Mouse (Mus musculus): ENCODE measurements around the gene Fgfbp3. TPM values are rescaled to one million over a fixed set of nuclear protein-coding genes. Genes with fewer than 3 reads are reported as not detected.
"Not testable (repeated sequence)": the region's sequence is repeated elsewhere in the genome, so short reads cannot be mapped to it uniquely, and the experiment has no call there.

The Fgfbp3 gene
- total RNA-seq (2022) = 1 to 10 TPM; 4.2 to 6.3 (median 5.3) TPM

DNA sequence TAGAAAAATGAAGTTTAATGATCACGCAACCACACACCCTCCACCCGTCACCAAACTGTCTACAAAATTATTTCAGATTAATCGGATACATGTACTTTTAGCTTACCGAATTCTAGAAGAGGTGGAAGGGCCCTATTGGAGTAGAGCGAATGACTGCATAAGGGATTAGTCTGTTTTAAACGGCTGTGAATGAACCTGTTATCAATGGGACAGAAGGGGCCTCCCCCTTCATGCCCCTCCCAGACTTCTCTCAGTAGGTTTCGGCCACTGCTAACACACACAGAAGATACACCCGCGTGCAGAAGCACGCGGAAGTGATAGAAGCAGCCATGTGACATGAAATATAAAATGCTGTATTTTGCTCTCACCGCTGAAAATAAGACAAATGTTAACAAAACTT, at the start of gene Fgfbp3:
Gene Fgfbp3, minus strand, starts transcription at position 150 of the 400 bp plus-strand sequence.
- DNase-seq = no peak

DNA sequence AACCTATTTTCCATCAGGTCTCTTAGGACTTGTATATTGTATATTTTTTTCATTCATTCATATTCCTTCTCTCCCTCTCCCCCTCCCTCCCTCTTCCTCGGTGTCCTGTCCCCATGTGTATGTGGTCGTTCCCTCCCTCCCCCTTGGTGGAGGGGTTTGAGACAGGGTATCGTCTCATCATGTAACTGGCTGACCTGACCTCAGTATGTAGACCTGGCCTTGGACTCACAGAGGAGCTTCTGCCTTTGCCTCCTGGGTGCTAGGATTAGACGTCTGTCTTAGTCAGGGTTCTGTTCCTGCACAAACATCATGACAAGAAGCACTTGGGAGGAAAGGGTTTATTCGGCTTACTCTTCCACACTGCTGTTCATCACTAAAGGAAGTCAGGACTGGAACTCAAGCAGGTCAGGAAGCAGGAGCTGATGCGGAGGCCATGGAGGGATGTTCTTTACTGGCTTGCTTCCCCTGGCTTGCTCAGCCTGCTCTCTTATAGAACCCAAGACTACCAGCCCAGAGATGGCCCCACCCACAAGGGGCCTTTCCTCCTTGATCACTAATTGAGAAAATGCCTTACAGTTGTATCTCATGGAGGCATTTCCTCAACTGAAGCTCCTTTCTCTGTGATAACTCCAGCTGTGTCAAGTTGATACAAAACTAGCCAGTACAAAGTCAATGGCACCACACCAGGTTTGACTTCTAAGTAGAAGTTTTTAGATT, 43.3 kb upstream of the Fgfbp3 start:
- DNase-seq = not testable (repeated sequence)

DNA sequence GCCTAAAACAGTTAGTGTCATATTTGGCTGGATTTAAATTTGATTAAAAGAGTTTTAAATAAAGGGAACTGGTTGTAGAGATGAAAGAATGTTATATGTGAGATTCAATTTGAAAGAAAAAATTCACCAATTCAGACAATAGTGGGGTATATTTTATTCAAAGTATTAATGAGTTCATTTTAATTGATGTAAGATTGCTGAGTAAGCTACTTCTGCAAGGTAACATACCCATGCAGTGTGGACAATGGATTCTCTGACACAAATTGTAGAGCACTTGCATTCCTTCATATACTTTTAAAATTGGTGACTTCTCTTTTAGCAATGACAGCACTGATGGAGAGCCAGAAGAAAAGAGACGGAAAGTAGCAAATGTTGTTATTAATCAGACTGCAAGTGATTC, 41.9 kb upstream of the Fgfbp3 start:
- no peak for DNase-seq

DNA sequence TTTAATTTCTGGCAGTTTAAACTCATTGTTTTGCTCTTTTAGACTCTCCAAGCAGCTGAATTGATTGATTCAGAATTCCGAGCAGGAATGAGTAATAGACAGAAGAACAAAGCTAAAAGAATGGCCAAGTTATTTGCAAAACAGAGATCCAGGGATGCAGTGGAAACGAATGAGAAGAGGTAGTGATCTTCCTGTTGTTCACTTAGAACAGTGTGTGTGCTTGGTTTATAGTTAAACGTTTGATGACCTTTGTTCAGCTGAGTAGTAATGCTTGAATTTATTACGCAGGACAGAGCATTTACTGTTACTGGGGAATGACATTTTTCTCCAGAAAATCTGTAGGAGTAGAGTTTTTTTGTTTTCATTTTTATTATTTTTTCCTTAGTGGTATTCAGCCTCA, 38.9 kb upstream of the Fgfbp3 start:
- no peak for DNase-seq

DNA sequence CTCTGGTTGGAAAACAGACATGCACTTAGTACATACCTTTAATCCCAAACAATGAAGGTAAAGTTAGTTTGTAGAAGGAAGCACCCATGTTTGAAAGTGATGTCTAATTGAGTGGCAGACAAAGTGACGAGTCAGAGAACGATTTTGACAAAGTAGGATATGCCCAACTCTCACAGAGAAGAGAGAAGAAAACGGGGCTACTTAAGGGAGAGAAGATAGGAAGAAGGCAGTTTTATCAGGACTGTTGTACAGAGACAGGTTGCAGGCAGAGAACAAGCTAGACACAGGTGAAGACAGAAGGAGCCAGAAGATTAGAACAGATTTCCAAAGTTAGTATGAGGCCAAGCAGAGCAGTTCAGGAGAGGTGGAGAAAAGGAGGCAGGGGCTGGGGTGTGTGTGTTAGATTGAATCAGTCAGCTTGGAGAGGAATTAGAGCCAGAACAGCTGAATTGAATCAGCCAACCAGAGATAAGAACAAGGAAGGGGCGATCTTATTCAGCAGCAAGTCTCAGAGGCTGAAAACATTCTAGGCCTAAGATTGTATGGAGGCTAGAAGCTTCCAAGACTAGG, 34.3 kb upstream of the Fgfbp3 start:
- no peak for DNase-seq

DNA sequence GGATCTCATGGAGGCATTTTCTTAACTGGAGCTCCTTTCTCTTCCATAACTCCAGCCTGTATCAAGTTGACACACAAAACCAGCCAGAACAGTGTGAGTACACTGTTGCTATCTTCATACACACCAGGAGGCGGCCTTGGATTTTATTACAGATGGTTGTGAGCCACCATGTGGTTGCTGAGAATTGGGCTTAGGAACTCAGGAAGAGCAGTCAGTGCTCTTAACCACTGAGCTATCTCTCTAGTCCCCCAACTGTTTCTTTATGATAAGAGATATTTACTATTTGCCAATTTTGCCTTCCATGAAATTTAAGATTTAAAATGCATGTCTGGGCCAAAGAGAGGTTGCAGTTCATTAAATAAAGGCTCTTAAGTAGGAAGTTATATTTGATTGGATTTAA, 20.6 kb upstream of the Fgfbp3 start:
- no peak for DNase-seq

DNA sequence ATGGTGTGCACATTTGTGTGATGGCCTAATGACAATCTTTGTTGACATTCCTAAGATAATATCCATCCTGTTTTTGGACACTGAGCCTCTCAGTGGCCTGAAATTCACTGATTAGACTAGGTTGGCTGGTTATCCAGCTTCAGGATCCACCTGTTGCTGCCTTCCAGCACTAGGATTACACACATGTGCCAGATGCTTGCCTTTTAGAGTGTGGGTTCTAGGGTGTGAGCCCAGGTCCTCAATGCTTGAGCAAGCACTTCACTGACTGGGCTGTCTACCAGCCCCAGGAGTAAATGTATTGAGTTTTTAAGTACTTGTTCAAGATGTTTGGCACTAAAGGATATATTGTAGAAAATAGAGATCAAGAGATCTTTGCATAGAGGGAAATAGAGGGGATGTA, 18.6 kb upstream of the Fgfbp3 start:
- no peak for DNase-seq

DNA sequence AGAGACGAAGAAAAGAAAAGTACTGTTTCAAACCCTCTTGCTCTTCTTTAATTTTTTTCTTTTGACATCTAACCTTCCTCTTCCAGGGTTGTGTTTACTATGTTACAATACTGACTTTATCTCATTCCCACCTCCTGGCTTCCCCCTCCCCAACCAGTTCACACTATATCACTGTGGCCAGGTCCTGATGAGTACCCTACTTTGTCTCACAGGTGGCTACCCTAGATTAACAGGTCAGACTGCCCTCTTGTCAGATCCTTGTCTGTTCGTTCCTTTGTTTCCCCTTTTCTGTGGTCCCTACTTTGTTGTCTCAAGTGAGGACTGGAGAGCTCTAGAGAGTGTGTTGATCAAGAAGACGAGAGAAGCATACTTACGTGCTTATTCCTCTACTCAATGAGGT, 16.9 kb upstream of the Fgfbp3 start:
- DNase-seq = no peak

DNA sequence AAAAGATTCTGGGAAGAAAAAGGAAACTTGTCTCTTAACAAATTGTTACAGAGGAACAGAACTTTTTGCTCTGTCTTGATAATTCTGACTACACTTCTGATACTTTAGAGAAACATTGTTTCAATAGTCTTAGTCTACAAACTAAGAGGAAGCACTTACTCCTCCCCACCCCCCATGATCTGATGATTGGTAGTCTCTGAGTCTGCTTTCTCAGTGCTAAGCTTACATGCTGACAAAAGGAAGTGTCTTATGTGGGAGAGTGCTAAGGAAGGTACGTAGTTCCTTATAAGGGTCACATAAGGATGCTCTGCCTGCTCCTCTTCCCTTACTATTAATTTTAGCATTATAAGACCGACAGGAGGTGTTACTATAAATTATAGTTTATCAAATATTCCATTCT, 13.2 kb upstream of the Fgfbp3 start:
- no peak for DNase-seq

DNA sequence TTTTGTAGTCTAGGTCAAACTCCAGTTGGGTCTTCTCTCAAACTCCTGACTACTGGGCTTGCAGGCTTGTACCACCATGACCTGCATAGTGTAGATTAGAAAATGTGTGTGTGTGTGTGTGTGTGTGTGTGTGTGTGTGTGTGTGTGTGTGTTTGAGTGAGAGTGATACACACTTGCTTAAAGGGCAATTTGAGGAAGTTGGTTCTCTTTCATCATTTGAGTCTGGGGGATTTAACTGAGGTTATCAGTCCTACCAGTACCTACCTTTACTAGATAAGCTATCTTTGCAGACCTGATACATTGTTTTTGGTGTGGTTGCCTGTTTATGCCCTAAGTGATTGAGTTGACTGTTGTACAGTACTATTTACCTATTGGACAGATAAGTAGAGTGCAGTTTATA, 12.7 kb upstream of the Fgfbp3 start:
- DNase-seq = no peak

DNA sequence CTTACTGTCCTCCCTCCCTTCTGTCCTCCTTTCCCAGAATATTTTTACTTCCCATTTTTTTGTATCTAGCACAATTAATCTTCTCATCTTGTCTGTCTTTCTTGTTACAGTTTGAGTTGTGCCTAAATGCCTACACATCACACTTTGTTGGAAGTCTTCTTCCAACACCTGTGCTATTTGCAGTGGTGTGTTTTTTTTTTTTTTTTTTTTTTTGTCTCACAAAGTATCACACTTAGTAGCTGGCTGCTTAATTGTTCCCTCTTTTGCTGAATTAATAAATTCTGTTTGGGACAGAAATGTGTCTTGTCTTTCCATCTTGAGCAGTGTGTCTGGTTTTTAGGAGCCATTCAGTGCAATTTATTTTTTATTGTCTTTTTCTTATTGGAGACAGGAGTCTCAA, 10.4 kb upstream of the Fgfbp3 start:
- DNase-seq = no peak

DNA sequence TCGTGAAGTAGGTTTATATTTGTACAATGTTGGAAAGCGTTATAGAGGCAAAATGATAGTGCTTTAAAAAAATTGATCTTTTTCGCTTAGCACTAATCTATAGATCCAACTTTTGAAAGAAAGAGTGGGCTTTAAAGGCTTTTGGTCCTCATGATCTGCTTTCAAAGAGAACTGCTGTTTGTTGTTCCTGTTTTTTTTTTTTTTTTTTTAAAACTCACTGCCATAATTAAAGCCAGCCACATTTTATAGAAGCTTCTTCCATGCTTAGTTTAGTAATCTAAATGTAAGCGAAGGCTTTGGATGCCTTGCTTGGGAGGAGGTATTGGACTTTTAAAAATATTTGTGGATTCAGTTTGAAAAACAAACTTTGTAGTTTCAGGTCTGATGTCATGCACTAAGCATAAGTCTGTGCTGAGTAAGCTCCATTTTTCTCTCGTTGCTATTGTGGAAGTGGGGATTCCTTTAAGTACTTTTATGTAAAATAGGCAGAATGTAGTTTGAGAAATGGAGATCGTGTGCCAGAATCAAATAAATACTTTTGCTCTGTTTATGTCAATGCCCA, 8.5 kb upstream of the Fgfbp3 start:
- no peak for DNase-seq

DNA sequence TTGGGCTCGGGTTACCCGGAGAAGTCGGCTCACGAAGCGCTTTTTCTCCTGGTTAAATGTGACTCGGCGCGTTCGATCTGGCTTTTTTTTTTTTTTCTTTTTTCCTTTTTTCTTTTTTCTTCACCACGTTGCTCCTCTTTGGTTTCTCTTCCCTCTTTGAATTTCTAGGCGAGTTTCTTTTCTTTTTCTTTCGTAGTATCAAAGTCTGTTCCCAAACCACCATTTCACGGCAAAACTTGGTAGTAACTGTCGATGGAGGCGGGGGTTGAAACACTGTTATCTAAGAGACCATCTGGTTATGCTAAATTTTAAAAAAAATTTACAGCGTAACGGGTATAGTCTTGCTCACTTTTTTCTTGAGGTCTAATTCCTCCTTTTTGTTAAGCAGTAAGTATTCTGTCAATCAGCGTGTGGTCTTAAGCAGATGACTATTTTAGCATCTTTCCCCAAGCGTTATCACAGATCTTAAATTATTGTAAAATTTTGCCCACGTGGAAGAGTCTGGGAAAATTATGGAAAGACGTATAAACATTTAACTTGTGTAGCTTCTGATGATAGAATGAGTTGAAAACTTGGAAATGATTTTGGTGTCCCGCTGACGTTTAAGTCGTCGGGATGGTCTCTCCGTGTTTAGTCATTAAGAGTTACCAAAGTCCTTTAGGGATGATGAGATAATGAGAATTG, 7.3 kb upstream of the Fgfbp3 start:
- DNase-seq = no peak

DNA sequence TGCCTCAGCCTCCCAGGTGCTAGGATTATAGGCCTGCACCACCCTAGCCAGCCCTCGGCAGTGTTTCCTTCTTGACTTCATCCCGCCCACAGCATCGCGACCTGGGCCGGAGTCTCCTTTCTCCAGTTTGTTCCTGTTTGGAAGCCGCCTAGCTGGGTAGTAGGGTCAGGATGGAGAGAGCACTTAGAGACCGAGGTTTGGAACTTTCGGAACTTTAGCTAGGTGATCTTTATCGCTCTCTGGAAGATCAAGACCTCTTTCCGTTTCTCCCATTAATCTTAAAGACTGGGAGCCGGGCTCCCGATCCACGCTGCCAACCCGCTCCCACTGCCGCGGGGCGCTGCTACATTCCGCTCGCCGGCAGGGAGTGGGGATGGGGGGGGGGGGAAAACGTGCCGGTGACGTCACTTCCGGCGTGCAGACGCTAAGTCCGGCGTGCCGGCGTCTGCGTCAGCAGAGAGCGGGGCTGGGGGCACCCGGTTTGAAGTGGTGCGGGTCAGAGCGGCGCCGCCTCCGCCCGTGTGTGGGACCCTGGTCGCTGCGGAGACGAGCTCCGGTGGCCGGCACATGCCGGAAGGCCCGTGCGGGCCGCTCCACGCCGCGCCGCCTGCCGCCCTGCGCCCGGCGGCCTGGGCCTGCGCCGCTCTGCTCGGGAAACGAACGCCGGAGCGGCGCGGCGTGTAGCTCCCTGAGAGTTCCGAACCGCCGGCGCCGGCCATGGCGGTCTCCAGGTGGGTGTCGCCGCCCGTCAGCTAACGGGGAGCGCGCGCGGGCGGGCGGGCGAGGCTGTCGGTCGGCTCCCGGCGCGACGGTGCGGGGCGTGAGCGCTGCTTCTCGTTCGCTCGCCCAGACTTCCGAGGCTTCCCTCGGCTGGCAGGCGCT, 6.5 kb upstream of the Fgfbp3 start, which contains the start of gene Btaf1:
Gene Btaf1, plus strand, starts transcription at position 409 of the 882 bp plus-strand sequence.
- peak; percentile 80 for DNase-seq

DNA sequence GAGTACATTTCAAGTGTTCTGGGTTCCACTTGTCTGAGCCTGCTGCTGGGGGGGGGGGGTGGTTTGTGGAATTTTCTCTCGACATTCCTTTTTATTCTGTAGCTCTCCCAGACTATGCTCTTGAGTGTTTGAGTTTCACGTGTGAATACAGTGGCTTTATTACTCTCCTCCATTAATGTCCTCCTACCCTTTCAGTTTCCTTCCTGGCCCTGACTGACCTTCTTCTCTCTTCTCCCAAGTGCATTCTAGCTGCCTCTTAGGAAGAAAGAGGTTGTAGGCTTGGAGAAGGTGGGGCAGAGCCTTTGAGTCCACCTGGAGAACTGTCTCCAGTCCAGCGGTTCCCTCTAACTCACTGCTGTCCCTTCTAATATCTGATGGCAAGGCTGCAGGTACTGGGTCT, 3.5 kb upstream of the Fgfbp3 start:
- no peak for DNase-seq

DNA sequence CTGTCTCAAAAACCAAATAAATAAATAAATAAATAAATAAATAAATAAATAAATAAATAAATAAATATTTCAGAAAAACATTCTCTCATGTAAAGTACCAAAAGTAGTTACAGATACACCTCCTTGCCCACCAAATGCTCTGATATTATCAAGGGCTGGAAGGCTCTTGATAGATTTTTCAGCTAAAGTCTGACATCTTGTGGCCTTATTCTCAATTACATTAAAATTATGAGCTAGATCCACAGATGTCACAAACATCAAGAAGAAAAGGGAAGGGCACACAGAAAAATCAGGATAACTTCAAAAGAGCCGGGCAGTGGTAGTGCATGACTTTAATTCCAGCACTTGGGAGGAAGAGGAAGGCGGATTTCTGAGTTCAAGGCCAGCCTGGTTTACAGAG, 2.6 kb upstream of the Fgfbp3 start:
- DNase-seq = no peak

DNA sequence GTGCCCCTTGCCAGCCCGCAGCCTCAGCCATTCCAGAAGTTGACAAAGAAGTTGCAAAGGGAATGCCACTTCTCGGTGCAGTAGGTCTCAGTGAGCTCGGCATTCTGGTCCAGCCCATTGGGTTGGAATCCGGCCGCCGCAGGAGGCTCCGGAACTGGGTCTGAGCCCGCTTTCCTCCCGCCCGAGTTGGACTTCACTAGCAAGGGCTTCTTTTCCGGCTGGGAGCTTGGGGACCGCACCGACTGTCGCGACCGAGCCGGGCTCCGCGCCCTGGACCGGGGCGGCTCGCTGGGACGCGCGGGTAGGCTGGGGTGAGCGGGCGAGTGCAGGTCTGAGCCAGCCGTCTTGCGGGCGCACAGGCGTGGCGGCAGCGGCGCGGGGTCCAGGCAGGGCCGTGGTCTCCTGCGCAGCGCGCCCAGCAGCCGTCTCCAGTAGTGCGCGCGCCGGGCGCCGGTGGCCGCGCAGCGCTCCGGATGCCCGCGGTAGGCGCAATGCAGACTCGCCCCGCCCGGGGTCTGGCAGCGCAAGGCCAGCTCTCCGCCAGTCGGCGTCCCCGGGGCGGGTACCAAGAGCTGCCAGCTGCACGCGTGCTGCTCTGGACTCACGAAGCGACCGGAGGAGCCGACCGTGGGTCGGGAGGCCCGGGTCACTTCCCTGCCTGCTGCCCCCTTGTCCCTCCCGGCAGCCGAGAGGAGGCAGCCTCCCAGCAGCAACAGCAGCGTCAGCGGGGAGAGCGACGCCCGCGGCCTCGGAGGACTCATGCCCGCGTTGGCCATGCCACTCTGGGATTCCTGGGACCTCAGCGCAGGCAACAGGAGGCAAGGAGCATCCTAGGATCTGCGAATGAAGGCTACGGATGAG, 744 bp downstream of the Fgfbp3 start:
- peak; percentile 74 for DNase-seq

DNA sequence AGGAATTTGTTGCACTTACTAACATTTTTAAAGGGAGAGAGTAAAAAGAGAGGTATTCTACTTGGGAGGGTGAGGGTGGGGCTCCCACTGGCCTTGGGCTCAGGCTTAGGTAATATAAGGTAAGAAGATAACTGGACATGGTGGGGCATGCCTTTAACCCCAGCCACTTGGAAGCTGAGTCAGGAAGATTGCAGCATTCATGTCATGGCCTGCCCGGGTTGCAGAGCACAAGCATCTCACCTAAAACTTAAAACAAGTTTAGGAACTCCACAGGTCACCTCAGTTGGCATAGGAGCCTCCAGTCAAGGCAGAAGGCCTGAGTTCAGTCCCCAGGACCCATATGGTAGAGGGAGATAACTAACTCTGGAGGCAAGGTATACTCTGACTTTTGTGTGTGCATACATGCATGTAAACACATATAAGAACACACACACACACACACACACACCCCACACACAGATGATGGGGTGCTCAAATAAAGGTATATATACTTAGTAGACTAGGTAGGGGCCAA, 2.5 kb downstream of the Fgfbp3 start:
- no peak for DNase-seq

DNA sequence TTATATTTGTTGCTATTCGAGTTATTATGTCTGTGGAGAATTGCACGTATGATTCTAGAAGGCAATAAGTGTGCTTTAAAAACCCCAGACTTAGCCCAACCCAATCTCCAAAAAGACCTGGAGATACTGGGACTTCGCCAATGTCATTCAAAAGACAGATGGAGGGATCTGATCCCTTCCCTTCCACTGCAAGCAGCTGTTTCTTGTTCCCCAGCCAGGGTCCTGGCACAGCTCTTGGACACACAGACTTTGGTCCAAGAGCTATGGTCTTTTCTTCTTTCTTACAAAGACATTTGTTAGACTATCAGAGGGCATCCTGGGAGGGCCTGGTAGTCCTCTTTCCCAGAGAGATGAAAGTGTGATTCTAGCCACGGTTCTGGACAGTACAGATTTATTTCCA, 3.2 kb downstream of the Fgfbp3 start:
- DNase-seq = no peak

DNA sequence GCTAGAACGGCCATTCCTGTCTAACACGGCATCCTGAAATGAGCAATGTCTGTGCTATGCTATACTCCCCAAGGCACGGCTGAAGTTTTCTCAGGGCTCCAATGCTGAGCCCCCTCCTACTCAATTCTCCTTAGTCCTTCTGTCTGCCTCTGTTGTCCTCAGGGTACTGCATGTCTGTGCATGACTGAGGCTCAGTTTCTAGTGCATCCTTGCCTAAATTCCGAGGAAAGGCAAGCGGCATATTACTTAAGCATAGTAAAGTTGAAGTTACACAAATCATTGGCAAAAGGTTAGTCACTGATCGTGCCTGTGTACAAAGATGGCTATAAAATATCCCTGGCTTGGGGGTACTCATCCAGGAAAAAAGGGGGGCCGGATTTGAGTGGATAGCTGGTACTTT, 6.4 kb downstream of the Fgfbp3 start:
- DNase-seq = no peak

DNA sequence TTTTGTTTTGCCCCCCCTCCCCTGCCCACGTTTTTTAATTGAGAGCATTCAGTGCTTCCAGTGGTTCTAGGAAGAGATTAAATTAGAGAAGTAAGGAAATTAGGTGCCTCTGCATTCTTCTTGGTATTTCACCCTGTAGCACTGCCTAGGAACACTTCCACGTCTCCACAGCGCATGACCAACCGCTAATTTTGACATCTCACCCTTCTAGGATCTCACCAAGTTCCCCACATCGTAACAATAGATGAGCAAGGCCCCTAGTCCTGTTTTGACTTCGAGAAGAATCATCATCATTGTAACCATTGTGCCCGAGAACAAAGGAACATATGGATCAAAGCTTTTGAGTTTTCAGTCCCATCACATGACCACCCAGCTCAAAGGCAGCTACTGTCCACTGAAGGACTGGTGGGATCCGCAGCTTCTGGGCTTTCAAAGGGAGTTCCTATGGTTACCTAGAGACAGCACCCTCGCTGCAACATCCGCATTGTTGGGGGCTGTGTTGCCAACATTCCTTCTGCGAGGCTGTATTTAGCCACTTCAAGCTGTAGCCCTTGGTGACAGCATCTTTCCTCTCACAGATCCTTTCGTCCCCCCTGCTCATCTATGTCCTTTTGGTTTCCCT, 8.9 kb downstream of the Fgfbp3 start:
- DNase-seq = no peak

All from adrenal gland, adult 8-10 months (tissue).